Mouse (Mus musculus) neutrophil, adult 5-6 weeks (primary cell): ENCODE results near the gene Tnr. TPM values are rescaled to one million over a fixed set of nuclear protein-coding genes. Genes with fewer than 3 reads are reported as not detected.

Experiments used
- ATAC-seq: fragments of 151-379, 151-347 bp; 2 replicates; pipeline ENCODE4 v1.8.0; 2017; ENCODE audit warnings: mild to moderate bottlenecking, moderate TSS enrichment; ENCODE audit not compliant: insufficient number of reproducible peaks, poor library complexity, low FRiP score, severe bottlenecking; ENCODE audit errors: extremely low read depth
- total RNA-seq: library from RNA; stranded (forward); fragments of 200-1000 nt; gene quantifications from 2 replicates; pipeline ENCODE4 v1.2.3, GENCODE M21; 2017

Tnr gene
- total RNA-seq, 1 experiment from 2014 or later: 0.23 TPM

GRCm38 (mm10) chr1:159674240-159674639 lies 150.7 kb downstream of the Tnr start:
- ATAC-seq: no peak

- ATAC-seq: no peak
These were observed 151.9 kb downstream of the Tnr start for GRCm38 (mm10) chr1:159675472-159675871.

- ATAC-seq: 0 out of 2 replicates have a peak, but pooled peaks have one; percentile 13
These were observed 154.8 kb downstream of the Tnr start for GRCm38 (mm10) chr1:159678221-159678935.

DNA sequence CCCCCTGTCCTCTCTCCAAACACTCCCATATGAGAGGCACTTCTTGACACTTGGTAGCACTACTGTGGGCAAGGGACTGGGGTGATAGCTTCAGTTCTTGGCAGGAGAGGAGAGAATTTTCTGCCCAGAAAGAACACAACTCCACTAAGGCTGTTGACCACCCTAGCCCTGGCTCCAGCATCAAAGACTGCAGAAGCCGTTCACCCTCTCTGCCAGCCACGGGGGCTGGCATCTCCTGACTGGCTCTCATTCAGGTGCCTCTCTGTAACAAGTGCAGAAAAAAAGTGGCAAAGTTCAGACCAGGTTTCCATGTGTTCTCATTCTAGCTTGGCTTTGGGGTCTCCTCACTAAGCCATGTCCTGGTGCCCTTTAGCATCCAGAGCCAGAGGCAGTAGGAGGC lies 157.7 kb downstream of the Tnr start:
- no peak for ATAC-seq

- no peak for ATAC-seq
These were observed 163.1 kb downstream of the Tnr start for GRCm38 (mm10) chr1:159686476-159687231.

DNA sequence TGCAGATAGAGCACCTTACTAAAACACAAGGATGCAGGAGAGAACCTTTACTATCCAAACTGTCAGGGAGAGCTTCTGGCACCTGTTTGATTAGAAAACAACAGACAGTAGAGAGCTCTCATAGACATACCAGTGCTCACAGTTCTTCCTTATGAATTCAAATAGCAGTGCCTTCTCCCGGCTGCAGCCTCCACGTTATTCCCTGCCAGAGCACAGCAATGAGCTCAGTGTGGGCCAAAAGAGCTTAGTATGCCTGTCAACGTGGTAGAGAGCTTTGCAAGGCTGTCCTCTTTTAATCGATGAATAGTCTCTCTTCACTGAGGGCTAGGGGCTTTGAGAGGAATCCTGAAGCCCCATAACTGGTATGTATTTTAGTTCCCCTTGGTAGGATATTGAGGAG lies 173.1 kb downstream of the Tnr start:
- ATAC-seq: no peak

- ATAC-seq: no peak
These were observed 178.5 kb downstream of the Tnr start for GRCm38 (mm10) chr1:159702038-159702437.

GRCm38 (mm10) chr1:159704925-159705324 lies 181.4 kb downstream of the Tnr start:
- ATAC-seq: no peak

GRCm38 (mm10) chr1:159716301-159716700 lies 192.7 kb downstream of the Tnr start:
- ATAC-seq: no peak

- no peak for ATAC-seq
These were observed 193.4 kb downstream of the Tnr start for GRCm38 (mm10) chr1:159717016-159717415.

DNA sequence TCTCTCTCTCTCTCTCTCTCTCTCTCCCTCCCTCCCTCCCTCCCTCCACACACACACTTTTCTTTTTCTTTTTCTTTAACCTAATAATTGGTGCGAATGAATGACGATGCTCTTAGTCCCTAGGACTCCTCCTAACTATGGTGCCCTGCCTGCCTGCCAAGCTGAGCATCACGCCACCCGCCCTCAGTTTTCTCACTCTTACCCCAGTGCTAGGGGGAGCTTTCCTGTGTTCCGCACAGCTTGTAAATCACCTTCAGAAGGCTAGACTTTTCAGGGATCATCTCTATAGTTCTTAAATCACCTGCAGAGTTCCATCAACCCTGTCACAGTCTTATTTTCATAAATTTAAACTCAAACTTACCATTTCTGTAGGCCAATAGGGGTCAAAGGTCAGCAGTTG lies 200.2 kb downstream of the Tnr start:
- ATAC-seq: no peak

- no peak for ATAC-seq
These were observed 205.7 kb downstream of the Tnr start for GRCm38 (mm10) chr1:159729270-159729669.

DNA sequence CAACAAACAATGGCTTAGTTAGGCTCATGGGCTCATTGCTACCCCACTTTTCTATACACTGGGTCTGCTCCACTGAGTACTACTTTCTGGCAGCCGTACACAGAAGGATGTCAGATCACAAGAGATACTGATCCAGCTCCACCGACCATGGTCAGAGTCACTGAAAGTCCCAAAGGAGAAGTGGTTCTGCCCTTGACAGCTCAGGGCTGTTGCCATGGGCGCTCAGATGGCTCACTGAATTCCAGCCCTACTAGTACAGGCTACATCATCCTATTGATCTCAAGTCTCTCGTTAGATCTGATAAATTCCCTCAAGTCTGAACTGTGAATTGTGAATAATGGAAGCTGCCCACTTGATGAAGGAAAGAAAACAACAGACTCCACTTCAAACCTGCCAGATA lies 207.3 kb downstream of the Tnr start:
- ATAC-seq: no peak

- ATAC-seq: no peak
These were observed 211.5 kb downstream of the Tnr start for GRCm38 (mm10) chr1:159735099-159735498.

DNA sequence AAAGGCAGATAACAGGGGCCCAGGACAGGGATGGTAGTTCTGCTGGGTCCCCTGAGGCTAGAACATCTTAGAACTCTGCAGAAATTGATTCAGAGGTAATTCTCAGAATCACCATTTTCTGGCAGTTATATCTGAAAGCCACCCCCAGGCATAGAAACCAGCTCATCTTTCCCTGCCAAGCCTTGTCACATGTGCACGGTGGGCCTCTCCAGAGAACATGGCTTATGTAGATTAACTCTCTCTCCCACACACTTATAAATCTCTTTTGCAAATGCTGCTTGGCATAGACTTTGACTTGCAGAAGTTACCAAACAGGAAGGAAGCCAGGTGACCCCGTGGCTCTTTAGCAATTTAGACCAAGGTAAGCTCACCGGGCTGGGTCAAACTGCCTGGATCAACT lies 215.9 kb downstream of the Tnr start:
- ATAC-seq: no peak

- no peak for ATAC-seq
These were observed 217.9 kb downstream of the Tnr start for GRCm38 (mm10) chr1:159741237-159742002.

DNA sequence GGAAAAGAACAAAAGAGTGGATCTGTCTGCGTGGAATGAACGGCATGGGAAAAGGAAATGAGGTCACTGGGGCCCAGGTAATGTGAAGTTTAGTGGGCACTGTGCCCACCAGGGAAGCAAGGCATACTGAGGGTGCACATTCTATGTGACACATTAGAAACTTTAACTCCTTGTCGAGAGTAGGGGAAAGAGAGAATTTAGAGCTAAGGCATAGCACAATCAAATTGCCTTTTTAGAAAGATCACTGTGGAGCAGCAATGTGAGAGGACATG lies 218.4 kb downstream of the Tnr start:
- ATAC-seq: no peak

GRCm38 (mm10) chr1:159743744-159744253 lies 220.2 kb downstream of the Tnr start:
- ATAC-seq: no peak

DNA sequence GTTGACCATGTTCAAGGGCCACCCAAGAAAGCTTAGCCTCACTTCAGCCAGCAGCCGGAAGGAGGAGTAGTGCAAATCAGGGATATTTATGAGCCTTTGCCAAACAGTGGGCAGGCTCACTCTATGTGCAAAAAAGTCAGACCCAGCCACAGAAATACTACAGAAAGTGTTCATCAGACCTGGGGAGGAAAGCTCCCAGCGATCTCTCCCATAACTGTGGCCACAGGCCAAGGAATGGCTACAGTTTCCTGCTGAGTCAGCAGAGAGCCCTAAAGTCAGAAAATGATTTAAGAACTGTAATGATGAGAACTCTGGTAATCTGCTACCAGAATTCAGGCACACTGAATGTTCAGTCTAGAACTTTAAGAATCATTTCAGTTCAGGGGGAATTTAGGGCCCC lies 221.7 kb downstream of the Tnr start:
- ATAC-seq: no peak

GRCm38 (mm10) chr1:159747969-159748368 lies 224.4 kb downstream of the Tnr start:
- no peak for ATAC-seq
